Comparison of ENCODE assay signal across 9 mouse cellular contexts in genomic region chr4:133089802-133090201, GRCm38 (mm10). TPM values are rescaled to one million over a fixed set of nuclear protein-coding genes. Genes with fewer than 3 reads are reported as not detected.
DNase-seq lines count a peak whose midpoint lies in the region; ATAC-seq and TF ChIP-seq lines count a peak whose summit lies in the region.
"Had no signal": no experiment of that assay in that cellular context is flagged by ENCODE, and none has a peak within 500 bp of the region (broad histone marks: within the 10 kb centered on the region; RNA-seq: fewer than 3 reads in every experiment).

No protein-coding gene starts in this region.

- H3K4me1 ChIP-seq in kidney, embryonic 16.5 days (ENCODE audit: insufficient read depth, low read length): peaks cover 90% of the 10 kb centered on the region
- peaks cover 39% of the 10 kb centered on the region for H3K4me1 ChIP-seq in embryonic fibroblast, embryonic 13.5 days (ENCODE audit: control insufficient read depth, insufficient read depth, low read length)
- peaks cover 83% of the 10 kb centered on the region for H3K4me1 ChIP-seq in hindbrain, embryonic 13.5 days (replicated peaks)
- peaks cover 77% of the 10 kb centered on the region for H3K4me1 ChIP-seq in midbrain, embryonic 13.5 days (replicated peaks)

- H3K27me3 ChIP-seq in kidney, embryonic 16.5 days (ENCODE audit: insufficient read depth, low read length): no peaks in the 10 kb centered on the region
- H3K27me3 ChIP-seq in hindbrain, embryonic 13.5 days: no peaks in the 10 kb centered on the region
- 0 out of 2 replicates have a peak, but pooled peaks cover 6% of the 10 kb centered on the region for H3K27me3 ChIP-seq in midbrain, embryonic 13.5 days

- no peak for DNase-seq in kidney, postnatal 14 days
- no peak for DNase-seq in gastrocnemius, postnatal 4 days (ENCODE audit: low spot score in 2 of 2)
- DNase-seq in frontal cortex, postnatal 36 days (ENCODE audit: low spot score in 2 of 2): no peak
- no peak for DNase-seq in testis, postnatal 10 days (ENCODE audit: low spot score)
- DNase-seq: adrenal gland, postnatal 36 days had no signal

- peak overlapping the region; percentile 61 for H3K9ac ChIP-seq in kidney, embryonic 16.5 days (replicated peaks; ENCODE audit: low read length)
- H3K9ac ChIP-seq in hindbrain, embryonic 13.5 days: peak overlapping the region; percentile 55
- no peak overlapping the region for H3K9ac ChIP-seq in midbrain, embryonic 13.5 days (replicated peaks)

- no peaks in the 10 kb centered on the region for H3K36me3 ChIP-seq in kidney, embryonic 16.5 days (ENCODE audit: insufficient read depth, low read length)
- H3K36me3 ChIP-seq in hindbrain, embryonic 13.5 days: no peaks in the 10 kb centered on the region
- H3K36me3 ChIP-seq in midbrain, embryonic 13.5 days: no peaks in the 10 kb centered on the region

- H3K4me2 ChIP-seq in kidney, embryonic 16.5 days (replicated peaks; ENCODE audit: low read depth, low read length): no peak overlapping the region
- H3K4me2 ChIP-seq in hindbrain, embryonic 13.5 days: no peak overlapping the region
- no peak overlapping the region for H3K4me2 ChIP-seq in midbrain, embryonic 13.5 days (replicated peaks)

- H3K9me3 ChIP-seq in kidney, embryonic 16.5 days (ENCODE audit: low read length): no peaks in the 10 kb centered on the region
- H3K9me3 ChIP-seq in hindbrain, embryonic 13.5 days: no peaks in the 10 kb centered on the region
- H3K9me3 ChIP-seq in midbrain, embryonic 13.5 days: no peaks in the 10 kb centered on the region

- no peak for TF ChIP-seq POLR2A in embryonic fibroblast, embryonic 13.5 days (IDR thresholded peaks at IDR 0.05; ENCODE audit: low read depth, low read length)

- H3K27ac ChIP-seq in kidney, embryonic 16.5 days (ENCODE audit: low read length): peak overlapping the region; percentile 93
- H3K27ac ChIP-seq in embryonic fibroblast, embryonic 13.5 days (ENCODE audit: insufficient read depth, low read length): peak overlapping the region; percentile 41
- H3K27ac ChIP-seq in hindbrain, embryonic 13.5 days: peak overlapping the region; percentile 91
- H3K27ac ChIP-seq in midbrain, embryonic 13.5 days: peak overlapping the region; percentile 68

- no peak overlapping the region for H3K4me3 ChIP-seq in kidney, embryonic 16.5 days (ENCODE audit: low read length)
- H3K4me3 ChIP-seq in embryonic fibroblast, embryonic 13.5 days (ENCODE audit: insufficient read depth, low read length): no peak overlapping the region
- H3K4me3 ChIP-seq in hindbrain, embryonic 13.5 days: no peak overlapping the region
- no peak overlapping the region for H3K4me3 ChIP-seq in midbrain, embryonic 13.5 days (replicated peaks)

- TF ChIP-seq CTCF in embryonic fibroblast, embryonic 13.5 days (IDR thresholded peaks at IDR 0.05; ENCODE audit: borderline replicate concordance, insufficient read depth, low read length): no peak

- no peak for ATAC-seq in kidney, embryonic 16.5 days (ENCODE audit: low FRiP score, low TSS enrichment)
- no peak for ATAC-seq in hindbrain, embryonic 13.5 days (ENCODE audit: low FRiP score)
- ATAC-seq in midbrain, embryonic 13.5 days: no peak

- 60% methylated on average over 4 of the region's 4 CpGs for WGBS in kidney, embryonic 16.5 days
- 76% methylated on average over 4 of the region's 4 CpGs for WGBS in hindbrain, embryonic 13.5 days
- WGBS in midbrain, embryonic 13.5 days: 80% methylated on average over 4 of the region's 4 CpGs

RNA-seq across cellular contexts. Expression of gene Wasf2, which starts 40.5 kb away (rescaled TPM):
- polyA plus RNA-seq in kidney, embryonic 16.5 days (2015; fragmentation: Nextera tagmentation; extraction: Ambion mirVana): 77.4 and 102 TPM in 2 replicates
- polyA plus RNA-seq in embryonic fibroblast, embryonic 13.5 days (2011; ENCODE audit: insufficient read length, low read depth, missing spikeins): 101 and 107 TPM in 2 replicates
- polyA plus RNA-seq in hindbrain, embryonic 13.5 days (2015; fragmentation: Nextera tagmentation; extraction: Ambion mirVana): 33.3 and 35.4 TPM in 2 replicates
- 28.8 and 34.2 TPM in 2 replicates for polyA plus RNA-seq in midbrain, embryonic 13.5 days (2015; fragmentation: Nextera tagmentation; extraction: Ambion mirVana)
- total RNA-seq in gastrocnemius, postnatal 4 days (2021): 100 to 1,000 TPM; 110 TPM

Comparison
In these comparisons a context has a peak if more than half of its experiments do, and no peak if none do; other contexts are left out.
1. H3K27ac ChIP-seq: peak in every context shown above with its lines; median percentile 93 in kidney, embryonic 16.5 days; 91 in hindbrain, embryonic 13.5 days; 68 in midbrain, embryonic 13.5 days; 41 in embryonic fibroblast, embryonic 13.5 days.